Mouse (Mus musculus) MEL (cell line): Measurements from ENCODE around the gene Rabgap1l. TPM values are rescaled to one million over a fixed set of nuclear protein-coding genes. Genes with fewer than 3 reads are reported as not detected.

Experiments
- DNase-seq: peaks from one replicate; pipeline ENCODE4 v3.0.0; 2011; ENCODE audit warnings: low read depth, low spot score
- H3K27ac ChIP-seq: 2 replicates; pipeline ENCODE4 v1.5.1; 2012; ENCODE audit warnings: low read depth, mild to moderate bottlenecking, control low read depth, low read length, moderate library complexity; ENCODE audit not compliant: control insufficient read depth
- H3K27me3 ChIP-seq, 2 experiments: fragments of 150-350 bp in 1 of 2; sonication (generic) in 1 of 2; 2 replicates each; pipeline ENCODE4 v1.6.1; 2012; ENCODE audit warnings: low read length in 2 of 2, mild to moderate bottlenecking in 2 of 2, improper control_type of control experiment in 1 of 2, moderate library complexity in 1 of 2; ENCODE audit not compliant: insufficient read depth in 2 of 2, control insufficient read depth in 1 of 2
- H3K36me3 ChIP-seq, 2 experiments: 2 replicates each; pipeline ENCODE4 v1.6.1; 2012 to 2014; ENCODE audit warnings: low read length in 2 of 2, improper control_type of control experiment in 1 of 2, inconsistent platforms in 1 of 2, mild to moderate bottlenecking in 1 of 2; ENCODE audit not compliant: insufficient read depth in 2 of 2, control insufficient read depth in 1 of 2
- H3K4me1 ChIP-seq, 2 experiments: fragments of 150-350 bp in 1 of 2; sonication (generic) in 1 of 2; 2 replicates each; pipeline ENCODE4 v1.6.1; 2012; ENCODE audit warnings: low read length in 2 of 2, improper control_type of control experiment in 1 of 2, mild to moderate bottlenecking in 1 of 2; ENCODE audit not compliant: insufficient read depth in 2 of 2, control insufficient read depth in 1 of 2
- H3K4me3 ChIP-seq, 2 experiments: fragments of 150-350 bp in 1 of 2; sonication (generic) in 1 of 2; 2 replicates each; pipeline ENCODE4 v1.5.1; 2012; ENCODE audit warnings: low read depth in 2 of 2, low read length in 2 of 2, mild to moderate bottlenecking in 2 of 2, moderate library complexity in 2 of 2, control low read depth in 1 of 2, improper control_type of control experiment in 1 of 2; ENCODE audit not compliant: control insufficient read depth in 1 of 2, insufficient read depth in 1 of 2
- H3K79me2 ChIP-seq: 2 replicates; pipeline ENCODE4 v1.6.1; 2012; ENCODE audit warnings: mild to moderate bottlenecking, low read length, moderate library complexity; ENCODE audit not compliant: control insufficient read depth, poor library complexity, insufficient read depth
- H3K9ac ChIP-seq: 2 replicates; pipeline ENCODE4 v1.6.1; 2012; ENCODE audit warnings: low read depth, mild to moderate bottlenecking, control low read depth, low read length, moderate library complexity; ENCODE audit not compliant: control insufficient read depth, poor library complexity, severe bottlenecking
- H3K9me3 ChIP-seq: fragments of 150-350 bp; sonication (generic); replicated peaks from 2 replicates; pipeline ENCODE4 v1.6.1; 2012; ENCODE audit warnings: mild to moderate bottlenecking, low read length, improper control_type of control experiment, moderate library complexity; ENCODE audit not compliant: insufficient read depth
- BHLHE40 ChIP-seq: IDR thresholded peaks from 2 replicates; pipeline ENCODE4 v1.6.1; 2012; ENCODE audit warnings: low read depth, mild to moderate bottlenecking, inconsistent platforms, low read length, improper control_type of control experiment, borderline replicate concordance
- CTCF ChIP-seq, 3 experiments: IDR thresholded peaks in 2 of 3; conservative IDR thresholded peaks in 1 of 3; 2 replicates each; pipeline ENCODE4 v1.5.1; 2011 to 2012; ENCODE audit warnings: low read length in 3 of 3, low read depth in 2 of 3, mild to moderate bottlenecking in 2 of 3, improper control_type of control experiment in 1 of 3, inconsistent platforms in 1 of 3, mixed read lengths in 1 of 3, moderate library complexity in 1 of 3; ENCODE audit not compliant: control insufficient read depth in 1 of 3, insufficient read depth in 1 of 3, poor library complexity in 1 of 3, severe bottlenecking in 1 of 3
- E2F4 ChIP-seq: IDR thresholded peaks from 2 replicates; pipeline ENCODE4 v1.6.1; 2011; ENCODE audit warnings: low read depth, low read length, improper control_type of control experiment, borderline replicate concordance
- EP300 ChIP-seq, 2 experiments: IDR thresholded peaks; 2 replicates each; pipeline ENCODE4 v1.6.1; 2011; ENCODE audit warnings: improper control_type of control experiment in 2 of 2, low read length in 2 of 2, low read depth in 1 of 2, mild to moderate bottlenecking in 1 of 2
- ETS1 ChIP-seq: IDR thresholded peaks from 2 replicates; pipeline ENCODE4 v1.6.1; 2012; ENCODE audit warnings: low read depth, mild to moderate bottlenecking, inconsistent platforms, low read length, improper control_type of control experiment, moderate library complexity
- GABPA ChIP-seq: IDR thresholded peaks from 2 replicates; pipeline ENCODE4 v1.6.1; 2012; ENCODE audit warnings: low read depth, mild to moderate bottlenecking, inconsistent platforms, low read length, improper control_type of control experiment, moderate library complexity
- GATA1 ChIP-seq: IDR thresholded peaks from 2 replicates; pipeline ENCODE4 v1.6.1; 2011; ENCODE audit warnings: low read depth, low read length, improper control_type of control experiment
- HCFC1 ChIP-seq: IDR thresholded peaks from 2 replicates; pipeline ENCODE4 v1.6.1; 2012; ENCODE audit warnings: low read depth, mild to moderate bottlenecking, inconsistent platforms, low read length, improper control_type of control experiment, moderate library complexity
- MAX ChIP-seq: IDR thresholded peaks from 2 replicates; pipeline ENCODE4 v1.6.1; 2011; ENCODE audit warnings: low read length, improper control_type of control experiment
- MAZ ChIP-seq: IDR thresholded peaks from 2 replicates; pipeline ENCODE4 v1.6.1; 2012; ENCODE audit warnings: low read depth, mild to moderate bottlenecking, inconsistent platforms, low read length, improper control_type of control experiment
- MXI1 ChIP-seq: IDR thresholded peaks from 2 replicates; pipeline ENCODE4 v1.6.1; 2011; ENCODE audit warnings: mild to moderate bottlenecking, low read depth, low read length, improper control_type of control experiment
- MYB ChIP-seq: IDR thresholded peaks from 2 replicates; pipeline ENCODE4 v1.6.1; 2011; ENCODE audit warnings: mild to moderate bottlenecking, low read depth, low read length, improper control_type of control experiment
- NRF1 ChIP-seq: IDR thresholded peaks from 2 replicates; pipeline ENCODE4 v1.6.1; 2014; ENCODE audit warnings: low read depth, mild to moderate bottlenecking, inconsistent platforms, low read length, improper control_type of control experiment, moderate library complexity; ENCODE audit not compliant: poor library complexity, insufficient read depth, severe bottlenecking
- POLR2A ChIP-seq, 2 experiments: IDR thresholded peaks; 2 replicates each; pipeline ENCODE4 v1.6.1; 2011 to 2012; ENCODE audit warnings: low read length in 2 of 2, mild to moderate bottlenecking in 2 of 2, control low read depth in 1 of 2, improper control_type of control experiment in 1 of 2, low read depth in 1 of 2, moderate library complexity in 1 of 2; ENCODE audit not compliant: control insufficient read depth in 1 of 2, insufficient read depth in 1 of 2, poor library complexity in 1 of 2
- POLR2AphosphoS2 ChIP-seq: IDR thresholded peaks from 2 replicates; pipeline ENCODE4 v1.6.1; 2011; ENCODE audit warnings: low read length, improper control_type of control experiment
- POLR2AphosphoS5 ChIP-seq: IDR thresholded peaks from 2 replicates; pipeline ENCODE4 v1.6.1; 2012; ENCODE audit warnings: low read depth, borderline replicate concordance, mild to moderate bottlenecking, inconsistent platforms, low read length, moderate library complexity, mixed read lengths
- RCOR1 ChIP-seq: IDR thresholded peaks from 2 replicates; pipeline ENCODE4 v1.6.1; 2012; ENCODE audit warnings: low read depth, mild to moderate bottlenecking, inconsistent platforms, low read length, improper control_type of control experiment
- SIN3A ChIP-seq: IDR thresholded peaks from 2 replicates; pipeline ENCODE4 v1.6.1; 2012; ENCODE audit warnings: low read length, improper control_type of control experiment, inconsistent platforms
- TAL1 ChIP-seq: IDR thresholded peaks from 2 replicates; pipeline ENCODE4 v1.6.1; 2012; ENCODE audit warnings: mild to moderate bottlenecking, inconsistent platforms, low read length, moderate library complexity, mixed read lengths
- TCF12 ChIP-seq: IDR thresholded peaks from 2 replicates; pipeline ENCODE4 v1.6.1; 2014; ENCODE audit warnings: low read depth, mild to moderate bottlenecking, inconsistent platforms, low read length, improper control_type of control experiment, moderate library complexity
- UBTF ChIP-seq: IDR thresholded peaks from 2 replicates; pipeline ENCODE4 v1.6.1; 2012; ENCODE audit warnings: low read depth, mild to moderate bottlenecking, inconsistent platforms, low read length, improper control_type of control experiment, moderate library complexity, borderline replicate concordance; ENCODE audit not compliant: insufficient read depth
- ZC3H11A ChIP-seq: IDR thresholded peaks from 2 replicates; pipeline ENCODE4 v1.6.1; 2012; ENCODE audit warnings: low read depth, mild to moderate bottlenecking, inconsistent platforms, low read length, improper control_type of control experiment
- ZMIZ1 ChIP-seq: IDR thresholded peaks from 2 replicates; pipeline ENCODE4 v1.6.1; 2012; ENCODE audit warnings: low read depth, mild to moderate bottlenecking, inconsistent platforms, low read length, improper control_type of control experiment, moderate library complexity
- ZNF384 ChIP-seq: IDR thresholded peaks from 2 replicates; pipeline ENCODE4 v1.6.1; 2012; ENCODE audit warnings: low read depth, mild to moderate bottlenecking, inconsistent platforms, low read length, improper control_type of control experiment
- polyA plus RNA-seq, 2 experiments: library from polyadenylated mRNA; stranded (reverse) in 1 of 2; unstranded in 1 of 2; fragments of >175 nt in 1 of 2; fragments of >200 nt in 1 of 2; gene quantifications; 2 replicates each; pipeline versions ENCODE4 v1.2.1 to v1.2.4; 2012; ENCODE audit warnings: low replicate concordance in 2 of 2, low read depth in 1 of 2; ENCODE audit not compliant: insufficient read length in 2 of 2, insufficient read depth in 1 of 2, missing spikeins in 1 of 2
- total RNA-seq: library from RNA; depleted of rRNA; stranded (reverse); fragments of 300-350 nt; gene quantifications from 2 replicates; pipeline ENCODE4 v1.2.3, GENCODE M21; 2012

Gene Rabgap1l
- total and polyA plus RNA-seq, 3 experiments = 24.1 to 26.2 TPM; not detected in 1

GRCm38 (mm10) chr1:160273133-160273743 is 519.8 kb downstream of the Rabgap1l start:
- H3K4me3 ChIP-seq = no peak overlapping the region
- H3K79me2 ChIP-seq = no peaks in the 10 kb centered on the region
- peaks cover 0 to 18% of the 10 kb centered on the region in 2 experiments; a peak in 3 of 4 replicates for H3K4me1 ChIP-seq
- H3K9me3 ChIP-seq = no peaks in the 10 kb centered on the region
- TF ChIP-seq NRF1 = no peak
- 0 out of 2 replicates have a peak, but pooled peaks have one; percentile 10 for TF ChIP-seq TAL1
- peak; percentile 63; the same call in 1 of the 2 replicates for TF ChIP-seq TCF12
- no peak for TF ChIP-seq HCFC1
- TF ChIP-seq CTCF (IDR thresholded peaks at IDR 0.05 in 2 of 3, conservative IDR thresholded peaks at IDR 0.05 in 1 of 3; ENCODE audit: control insufficient read depth in 1 of 3, insufficient read depth in 1 of 3, low read depth in 2 of 3, low read length in 3 of 3, poor library complexity in 1 of 3, severe bottlenecking in 1 of 3) = no peak
- TF ChIP-seq RCOR1 = peak; percentile 58
- TF ChIP-seq SIN3A = peak; percentile 53; the same call in 1 of the 2 replicates
- TF ChIP-seq MYB = 0 out of 2 replicates have a peak, but pooled peaks have one; percentile 11
- 0 out of 2 replicates have a peak, but pooled peaks have one; percentile 14 for TF ChIP-seq ZC3H11A
- TF ChIP-seq GATA1 = peak; percentile 52; the same call in 1 of the 2 replicates
- peak; percentile 41; the same call in 1 of the 2 replicates for TF ChIP-seq ETS1
- TF ChIP-seq MXI1 = peak; percentile 57
- peak; percentile 28; the same call in 1 of the 2 replicates for TF ChIP-seq BHLHE40
- TF ChIP-seq ZNF384 = peak; percentile 68
- peak; percentile 66 to 74 for TF ChIP-seq EP300 (IDR thresholded peaks at IDR 0.05; ENCODE audit: low read depth in 1 of 2, low read length in 2 of 2)
- peaks cover 0 to 20% of the 10 kb centered on the region in 2 experiments; a peak in 2 of 4 replicates for H3K36me3 ChIP-seq
- no peak overlapping the region for H3K27ac ChIP-seq
- peak; percentile 72 for DNase-seq
- no peaks in the 10 kb centered on the region for H3K27me3 ChIP-seq
- H3K9ac ChIP-seq = no peak overlapping the region

GRCm38 (mm10) chr1:160271282-160271967 is 521.6 kb downstream of the Rabgap1l start:
- Histone ChIP-seq H3K9me3 (no peaks in the 10 kb centered on the region), H3K36me3 (peaks cover 0 to 27% of the 10 kb centered on the region in 2 experiments; a peak in 2 of 4 replicates), H3K27ac (no peak overlapping the region), H3K79me2 (no peaks in the 10 kb centered on the region), H3K27me3 (no peaks in the 10 kb centered on the region), H3K9ac (no peak overlapping the region), H3K4me3 (no peak overlapping the region), H3K4me1 (peaks cover 3 to 17% of the 10 kb centered on the region in 2 experiments)
- no peak for DNase-seq
- no peak for TF ChIP-seq E2F4
- no peak for TF ChIP-seq POLR2A (IDR thresholded peaks at IDR 0.05; ENCODE audit: control insufficient read depth in 1 of 2, insufficient read depth in 1 of 2, low read depth in 1 of 2, low read length in 2 of 2, poor library complexity in 1 of 2)
- TF ChIP-seq POLR2AphosphoS2 = no peak
- no peak for TF ChIP-seq GABPA
- no peak for TF ChIP-seq ZMIZ1
- TF ChIP-seq MYB = no peak
- TF ChIP-seq MAX = no peak
- no peak for TF ChIP-seq CTCF (IDR thresholded peaks at IDR 0.05 in 2 of 3, conservative IDR thresholded peaks at IDR 0.05 in 1 of 3; ENCODE audit: control insufficient read depth in 1 of 3, insufficient read depth in 1 of 3, low read depth in 2 of 3, low read length in 3 of 3, poor library complexity in 1 of 3, severe bottlenecking in 1 of 3)
- no peak for TF ChIP-seq BHLHE40
- TF ChIP-seq UBTF = no peak
- no peak for TF ChIP-seq POLR2AphosphoS5
- no peak for TF ChIP-seq MAZ
